Mouse (Mus musculus) liver, embryonic 14.5 days (tissue): ENCODE data around the gene Rab21. TPM values are rescaled to one million over a fixed set of nuclear protein-coding genes. Genes with fewer than 3 reads are reported as not detected.

ENCODE experiments used
- ATAC-seq: fragments of 200-750 bp; cut with Nextera tagmentation; 2 replicates; pipeline ENCODE4 v1.8.0; 2017; ENCODE audit warnings: moderate number of reproducible peaks, mild to moderate bottlenecking, moderate library complexity; ENCODE audit not compliant: insufficient read depth
- DNase-seq, 3 experiments: peaks; one replicate each; pipeline ENCODE4 v3.0.0-alpha.2; 2012 to 2013; ENCODE audit warnings: low read depth in 3 of 3, low spot score in 3 of 3
- H3K27ac ChIP-seq: fragments of 300-500 bp; sonication (generic); 2 replicates; pipeline ENCODE4 v1.5.1; 2014; ENCODE audit warnings: moderate library complexity, mild to moderate bottlenecking, control low read depth, inconsistent platforms
- H3K27me3 ChIP-seq: fragments of 300-500 bp; sonication (generic); 2 replicates; pipeline ENCODE4 v1.6.1; 2014; ENCODE audit warnings: mild to moderate bottlenecking, low read length, moderate library complexity; ENCODE audit not compliant: control insufficient read depth, insufficient read depth
- H3K36me3 ChIP-seq: fragments of 300-500 bp; sonication (generic); replicated peaks from 2 replicates; pipeline ENCODE4 v1.6.1; 2014; ENCODE audit warnings: low read depth; ENCODE audit not compliant: control insufficient read depth, insufficient read depth
- H3K4me1 ChIP-seq, 2 experiments: fragments of 200-500 bp in 1 of 2; fragments of 300-500 bp in 1 of 2; sonication (generic) in 1 of 2; replicated peaks; 2 replicates each; pipeline ENCODE4 v1.6.1; 2012 to 2014; ENCODE audit warnings: antibody characterized with exemption in 1 of 2, inconsistent platforms in 1 of 2, low read length in 1 of 2; ENCODE audit not compliant: control insufficient read depth in 2 of 2, insufficient read depth in 2 of 2
- H3K4me2 ChIP-seq: fragments of 300-500 bp; sonication (generic); 2 replicates; pipeline ENCODE4 v1.6.1; 2014; ENCODE audit warnings: low read depth, mild to moderate bottlenecking, control low read depth, moderate library complexity
- H3K4me3 ChIP-seq, 2 experiments: fragments of 200-500 bp in 1 of 2; fragments of 300-500 bp in 1 of 2; sonication (generic) in 1 of 2; 2 replicates each; pipeline ENCODE4 v1.5.1; 2012 to 2014; ENCODE audit warnings: low read depth in 2 of 2, low read length in 2 of 2, mild to moderate bottlenecking in 2 of 2, control low read depth in 1 of 2, inconsistent platforms in 1 of 2, moderate library complexity in 1 of 2; ENCODE audit not compliant: insufficient read depth in 1 of 2
- H3K9ac ChIP-seq: fragments of 300-500 bp; sonication (generic); replicated peaks from 2 replicates; pipeline ENCODE4 v1.6.1; 2014; ENCODE audit warnings: mild to moderate bottlenecking, control low read depth, moderate library complexity
- H3K9me3 ChIP-seq: fragments of 300-500 bp; sonication (generic); 2 replicates; pipeline ENCODE4 v1.6.1; 2016; ENCODE audit warnings: low read length, mixed read lengths; ENCODE audit not compliant: control insufficient read depth
- CTCF ChIP-seq: IDR thresholded peaks from 2 replicates; pipeline ENCODE4 v1.5.1; 2016; ENCODE audit warnings: antibody characterized with exemption, low read depth, control low read depth
- EP300 ChIP-seq: IDR thresholded peaks from 2 replicates; pipeline ENCODE4 v1.6.1; 2016; ENCODE audit warnings: antibody characterized with exemption, low read depth
- WGBS: fragments of 180-500 bp; shearing (Covaris S2); extraction: QIAGEN DNeasy Blood & Tissue Kit; methylation state at CpG from one replicate; pipeline ENCODE4 v1.1.7; 2014; ENCODE audit not compliant: insufficient replicate concordance; 5-methylcytosine and 5-hydroxymethylcytosine counted together
- polyA plus RNA-seq, 2 experiments: library from polyadenylated mRNA; depleted of rRNA in 1 of 2; stranded (reverse) in 1 of 2; unstranded in 1 of 2; fragments of >200 nt; fragmentation: Nextera tagmentation in 1 of 2; extraction: Ambion mirVana in 1 of 2; gene quantifications; 2 replicates each; pipeline versions ENCODE4 v1.2.1 to v1.2.3; 2012 to 2014

The Rab21 gene
- polyA plus RNA-seq, 2 experiments, result 2.9 to 6.7 TPM

GRCm38 (mm10) chr10:115312194-115312593, 3.2 kb downstream of the Rab21 start:
- Histone ChIP-seq H3K27me3 (no peaks in the 10 kb centered on the region), H3K4me3 (no peak overlapping the region), H3K9ac (no peak overlapping the region), H3K4me1 (peaks cover 13 to 23% of the 10 kb centered on the region in 2 experiments), H3K9me3 (no peaks in the 10 kb centered on the region), H3K36me3 (no peaks in the 10 kb centered on the region), H3K27ac (no peak overlapping the region), H3K4me2 (no peak overlapping the region)
- WGBS, result 30% methylated on average over 5 of the region's 5 CpGs
- DNase-seq (no peak), ATAC-seq (no peak)
- TF ChIP-seq EP300 (no peak), CTCF (no peak)

- 65% methylated on average over 14 of the region's 14 CpGs for WGBS
- no peaks in the 10 kb centered on the region for H3K9me3 ChIP-seq
- H3K4me3 ChIP-seq, result no peak overlapping the region
- no peaks in the 10 kb centered on the region for H3K36me3 ChIP-seq
- H3K4me2 ChIP-seq, result no peak overlapping the region
- ATAC-seq (no peak), DNase-seq (no peak)
- no peaks in the 10 kb centered on the region for H3K27me3 ChIP-seq
- TF ChIP-seq CTCF, result no peak
- no peak for TF ChIP-seq EP300
- H3K9ac ChIP-seq, result no peak overlapping the region
- H3K4me1 ChIP-seq, result peaks cover 13 to 22% of the 10 kb centered on the region in 2 experiments
- H3K27ac ChIP-seq, result no peak overlapping the region
These were observed 4.0 kb downstream of the Rab21 start for GRCm38 (mm10) chr10:115311263-115311965.

- H3K9me3 ChIP-seq, result no peaks in the 10 kb centered on the region
- H3K27ac ChIP-seq, result no peak overlapping the region
- H3K27me3 ChIP-seq, result no peaks in the 10 kb centered on the region
- WGBS, result 90% methylated on average over 4 of the region's 4 CpGs
- H3K36me3 ChIP-seq, result no peaks in the 10 kb centered on the region
- TF ChIP-seq CTCF (no peak), EP300 (no peak)
- H3K4me3 ChIP-seq, result no peak overlapping the region
- H3K4me2 ChIP-seq, result no peak overlapping the region
- ATAC-seq (no peak), DNase-seq (no peak)
- H3K9ac ChIP-seq, result no peak overlapping the region
- H3K4me1 ChIP-seq, result peaks cover 10 to 17% of the 10 kb centered on the region in 2 experiments; a peak in 3 of 4 replicates
These were observed 6.2 kb downstream of the Rab21 start for GRCm38 (mm10) chr10:115309191-115309590.

GRCm38 (mm10) chr10:115307331-115307875, 8.0 kb downstream of the Rab21 start:
- Histone ChIP-seq H3K4me1 (peaks cover 2 to 5% of the 10 kb centered on the region in 2 experiments; a peak in 2 of 4 replicates), H3K9ac (no peak overlapping the region), H3K27ac (no peak overlapping the region), H3K4me3 (no peak overlapping the region), H3K4me2 (no peak overlapping the region), H3K9me3 (no peaks in the 10 kb centered on the region), H3K27me3 (no peaks in the 10 kb centered on the region), H3K36me3 (no peaks in the 10 kb centered on the region)
- 71% methylated on average over 7 of the region's 7 CpGs for WGBS
- no peak for ATAC-seq
- no peak for DNase-seq
- TF ChIP-seq CTCF (no peak), EP300 (no peak)

- Histone ChIP-seq H3K36me3 (peaks cover 10% of the 10 kb centered on the region), H3K9me3 (no peaks in the 10 kb centered on the region), H3K27me3 (no peaks in the 10 kb centered on the region), H3K27ac (no peak overlapping the region), H3K9ac (no peak overlapping the region), H3K4me2 (no peak overlapping the region), H3K4me1 (no peaks in the 10 kb centered on the region), H3K4me3 (no peak overlapping the region)
- ATAC-seq (no peak), DNase-seq (no peak)
- no peak for TF ChIP-seq EP300
- WGBS, result 71% methylated on average over 4 of the region's 4 CpGs
These were observed 16.7 kb downstream of the Rab21 start for GRCm38 (mm10) chr10:115298683-115299082.
